Mouse (Mus musculus): ENCODE results near the gene Mast4.

The Mast4 gene

DNA sequence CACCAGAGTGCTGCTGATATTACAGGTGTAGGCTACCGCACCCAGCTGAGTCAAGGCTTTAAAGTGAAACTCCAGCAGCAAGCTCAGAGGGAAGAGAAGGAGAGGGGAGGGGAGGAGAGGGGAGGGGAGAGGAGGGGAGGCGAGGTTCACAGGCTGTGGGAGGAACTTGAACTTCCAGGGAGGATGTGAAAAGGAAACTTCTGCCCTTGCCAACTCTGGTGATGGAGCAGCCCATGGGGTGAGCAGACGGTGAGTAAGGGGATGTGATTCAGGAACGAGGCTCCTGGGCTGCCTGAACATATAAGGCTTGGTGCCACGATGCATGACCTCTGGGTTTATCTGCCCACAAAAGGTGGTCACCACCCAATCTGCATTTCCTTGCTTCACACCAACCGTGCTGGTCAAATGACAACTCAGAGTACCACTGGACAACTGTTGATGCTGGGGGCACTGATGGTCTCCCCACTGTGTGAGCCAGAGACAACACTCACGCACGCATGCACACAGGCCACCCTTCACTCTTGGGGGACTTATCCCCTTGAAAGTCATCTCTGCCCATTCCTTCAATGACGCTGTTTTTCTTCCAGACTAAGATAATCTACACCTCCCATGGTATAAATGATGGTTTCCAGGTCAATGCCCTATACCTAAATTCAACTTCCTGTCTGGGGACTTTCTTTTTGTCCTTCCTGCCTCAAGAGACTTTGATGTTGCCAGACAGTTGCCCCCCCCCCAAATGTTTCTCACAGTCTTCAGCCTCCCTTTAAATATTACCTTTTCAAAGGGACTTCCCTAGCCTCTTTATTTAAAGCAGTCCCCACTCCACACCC, 434.8 kb downstream of the Mast4 start:
- in situ Hi-C loops (cut with MboI, MseI), result loop anchor here in 1 of 2 experiments (25.0 kb wide), 1 partner anchor 812 kb away; no protein-coding TSS in a partner anchor

DNA sequence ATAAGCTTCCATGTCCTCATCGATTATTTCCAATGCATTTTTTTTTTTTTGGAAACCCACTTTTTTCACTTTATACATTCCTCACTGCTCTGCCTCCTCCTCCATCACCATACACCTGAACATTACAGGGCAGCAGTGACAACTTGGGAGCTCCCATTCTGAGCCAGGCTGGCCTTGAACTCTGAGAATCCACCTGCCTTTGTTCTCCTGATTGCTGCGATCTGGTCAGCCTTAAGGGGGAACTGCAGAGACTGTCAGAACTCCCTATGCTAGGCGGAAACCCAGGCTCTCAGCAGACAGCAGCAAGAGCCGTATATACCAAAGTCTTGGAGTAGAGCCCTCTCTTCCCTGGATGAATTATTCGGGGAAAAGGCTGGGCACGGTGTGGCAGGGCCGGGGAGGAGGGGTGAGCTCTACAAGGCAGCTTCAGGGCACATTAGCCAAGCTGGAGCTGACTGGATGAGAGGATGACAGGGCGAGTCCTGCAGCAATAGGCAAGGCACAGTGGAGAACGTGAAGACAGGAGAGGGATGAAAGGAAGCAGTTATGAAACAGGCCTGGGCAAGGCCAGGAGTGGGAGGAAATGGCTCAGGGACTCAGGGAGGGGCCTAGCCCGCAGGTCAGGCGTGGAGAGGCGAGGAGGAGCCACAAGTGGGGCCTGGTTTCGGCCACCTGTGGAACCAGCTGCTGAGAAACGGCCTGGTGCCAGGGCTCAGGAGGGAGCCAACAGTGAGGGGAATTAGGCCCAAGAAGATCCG, 435.7 kb downstream of the Mast4 start:
- in situ Hi-C loops (cut with MboI, MseI), result loop anchor here in 1 of 2 experiments (25.0 kb wide), 1 partner anchor 811 kb away; no protein-coding TSS in a partner anchor

DNA sequence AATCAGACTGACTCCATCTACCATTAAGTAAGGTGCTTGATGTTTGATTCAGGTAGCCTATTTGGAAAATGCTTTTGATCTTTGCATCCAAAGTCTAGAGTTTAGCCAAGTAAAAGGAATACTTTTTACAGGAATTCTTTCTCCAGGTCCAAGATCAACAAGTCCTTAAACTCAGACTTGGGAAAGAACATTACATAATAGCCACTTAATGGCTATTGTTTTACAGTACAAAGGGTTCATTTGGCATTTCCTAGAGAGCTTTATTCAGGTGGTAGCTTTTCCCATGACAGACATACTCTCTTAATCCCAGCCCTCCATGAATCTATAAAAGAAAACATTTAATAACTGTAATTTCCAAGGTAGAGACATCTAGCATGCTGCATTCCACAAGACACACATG, 438.0 kb downstream of the Mast4 start:
- in situ Hi-C loops (cut with MboI, MseI), result loop anchor here in 1 of 2 experiments (25.0 kb wide), 1 partner anchor 809 kb away; no protein-coding TSS in a partner anchor

GRCm38 (mm10) chr13:102895894-102896293, 438.4 kb downstream of the Mast4 start:
- in situ Hi-C loops (cut with MboI, MseI), result loop anchor here in 1 of 2 experiments (25.0 kb wide), 1 partner anchor 809 kb away; no protein-coding TSS in a partner anchor

- in situ Hi-C loops (cut with MboI, MseI), result loop anchor here in 1 of 2 experiments (25.0 kb wide), 1 partner anchor 807 kb away; no protein-coding TSS in a partner anchor
Measured at GRCm38 (mm10) chr13:102894287-102895234, 439.7 kb downstream of the Mast4 start.

GRCm38 (mm10) chr13:102892783-102893182, 441.5 kb downstream of the Mast4 start:
- in situ Hi-C loops (cut with MboI, MseI), result loop anchor here in 1 of 2 experiments (25.0 kb wide), 1 partner anchor 805 kb away; no protein-coding TSS in a partner anchor

DNA sequence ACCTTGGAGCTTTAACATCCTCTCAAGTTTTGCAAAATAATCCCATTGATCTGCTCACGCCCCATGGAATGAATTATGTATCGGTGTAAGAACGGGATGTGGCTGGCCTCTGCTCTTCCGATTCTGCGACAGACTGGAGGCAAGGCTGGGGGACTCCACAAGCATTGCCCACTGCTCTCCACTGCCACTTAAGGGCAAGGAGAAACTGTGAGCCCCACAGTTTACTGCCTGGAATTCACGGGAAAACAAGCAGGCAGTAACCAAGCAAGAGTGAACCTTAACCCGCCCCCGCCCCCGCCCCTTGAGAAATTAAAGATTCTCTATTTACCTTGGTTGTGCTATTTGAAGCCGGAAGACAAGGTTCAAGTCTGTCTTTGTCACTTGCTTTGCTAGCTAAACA, 444.3 kb downstream of the Mast4 start:
- in situ Hi-C loops (cut with MboI, MseI), result loop anchor here in 1 of 2 experiments (25.0 kb wide), 1 partner anchor 803 kb away; no protein-coding TSS in a partner anchor

DNA sequence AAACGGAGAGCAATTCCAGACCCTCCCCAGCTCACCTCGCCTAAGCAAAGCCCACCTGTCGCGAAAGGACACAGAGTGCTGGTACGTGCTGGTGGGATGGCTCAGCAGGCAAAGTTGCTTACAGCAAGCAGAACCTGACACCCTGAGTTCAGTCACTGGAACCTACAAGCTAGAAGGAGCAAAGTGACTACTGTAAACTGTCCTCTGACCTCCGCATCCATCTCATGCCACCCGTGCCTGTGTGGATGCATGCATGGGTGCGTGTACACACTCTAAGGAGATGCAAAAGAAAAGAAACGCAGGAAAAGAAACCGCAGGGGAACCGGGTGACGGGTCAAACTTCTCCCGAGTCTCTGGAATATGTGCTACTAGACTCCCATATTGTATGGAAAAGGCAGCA, 444.8 kb downstream of the Mast4 start:
- in situ Hi-C loops (cut with MboI, MseI), result loop anchor here in 1 of 2 experiments (25.0 kb wide), 1 partner anchor 802 kb away; no protein-coding TSS in a partner anchor

DNA sequence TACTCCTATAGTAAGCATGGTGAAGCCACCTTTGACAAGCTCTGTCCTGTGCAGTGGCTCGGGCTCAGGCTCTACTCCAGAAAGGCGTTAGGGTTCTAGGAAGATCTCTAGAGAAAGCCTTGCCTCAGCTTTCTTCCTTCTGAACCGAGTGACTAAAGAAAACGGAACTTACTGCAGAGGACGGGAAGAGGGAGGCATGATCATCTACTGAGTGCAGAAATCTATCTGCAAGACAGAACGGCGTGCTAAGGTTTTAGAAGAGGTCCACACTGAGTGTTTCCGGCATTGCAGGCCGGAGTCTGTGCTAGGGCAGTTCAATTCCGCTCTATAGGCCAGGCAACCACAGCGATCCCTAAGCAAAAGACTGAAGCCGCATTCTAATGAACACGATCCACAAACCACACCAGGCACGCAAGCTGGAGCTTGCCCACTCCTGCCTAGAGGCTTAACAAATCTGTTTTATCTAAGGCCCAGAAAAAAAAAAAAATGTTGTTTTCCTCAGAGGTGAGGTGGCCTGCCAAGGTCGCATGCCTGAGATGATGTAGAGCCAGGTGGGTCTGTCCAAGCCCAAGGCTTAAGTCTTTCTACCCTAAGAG, 445.3 kb downstream of the Mast4 start:
- in situ Hi-C loops (cut with MboI, MseI), result loop anchor here in 1 of 2 experiments (25.0 kb wide), 1 partner anchor 802 kb away; no protein-coding TSS in a partner anchor

DNA sequence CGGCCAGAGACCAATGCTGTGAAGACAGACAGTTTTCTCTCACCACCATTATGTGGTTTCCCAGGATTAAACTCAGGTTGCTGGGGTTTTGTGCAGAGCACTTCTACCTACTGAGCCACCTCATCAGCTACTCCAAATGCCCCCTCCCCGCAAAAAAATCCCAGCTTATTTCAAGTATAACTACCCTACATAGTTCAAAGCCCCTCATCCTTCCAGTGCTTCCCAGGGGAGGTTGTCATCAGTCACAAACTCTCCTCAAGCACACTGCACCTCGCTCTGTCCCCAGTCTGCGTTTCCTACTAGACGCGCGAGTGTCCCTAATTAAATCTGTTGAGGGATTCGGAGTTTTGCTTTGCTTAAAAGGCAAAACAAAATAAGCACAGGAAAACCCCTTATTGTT, 446.1 kb downstream of the Mast4 start:
- in situ Hi-C loops (cut with MboI, MseI), result loop anchor here in 1 of 2 experiments (25.0 kb wide), 1 partner anchor 801 kb away; no protein-coding TSS in a partner anchor

- in situ Hi-C loops (cut with MboI, MseI), result loop anchor here in 1 of 2 experiments (25.0 kb wide), 1 partner anchor 800 kb away; no protein-coding TSS in a partner anchor
Measured at GRCm38 (mm10) chr13:102887534-102887933, 446.8 kb downstream of the Mast4 start.

DNA sequence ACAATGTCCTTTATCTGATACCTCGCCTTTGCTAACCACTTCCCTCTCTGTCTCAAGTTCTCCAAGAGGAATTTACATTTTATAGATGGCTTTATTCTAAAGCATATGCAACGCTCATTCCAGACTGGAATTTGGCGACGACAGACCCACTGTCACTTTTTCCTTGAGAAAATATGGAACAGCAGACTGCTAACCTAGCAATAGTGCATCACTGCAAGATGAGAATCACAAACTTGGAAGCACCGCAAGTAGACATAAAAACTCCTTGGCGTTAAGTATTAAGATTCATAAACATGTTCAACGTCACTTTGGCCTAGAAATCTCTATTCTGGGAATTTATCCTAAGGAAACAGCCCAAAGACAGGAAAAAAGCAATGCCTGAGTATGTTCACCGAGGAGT, 447.5 kb downstream of the Mast4 start:
- in situ Hi-C loops (cut with MboI, MseI), result loop anchor here in 1 of 2 experiments (25.0 kb wide), 1 partner anchor 799 kb away; no protein-coding TSS in a partner anchor

- in situ Hi-C loops (cut with MboI, MseI), result loop anchor here in 1 of 2 experiments (25.0 kb wide), 1 partner anchor 799 kb away; no protein-coding TSS in a partner anchor
Measured at GRCm38 (mm10) chr13:102886147-102886546, 448.1 kb downstream of the Mast4 start.

DNA sequence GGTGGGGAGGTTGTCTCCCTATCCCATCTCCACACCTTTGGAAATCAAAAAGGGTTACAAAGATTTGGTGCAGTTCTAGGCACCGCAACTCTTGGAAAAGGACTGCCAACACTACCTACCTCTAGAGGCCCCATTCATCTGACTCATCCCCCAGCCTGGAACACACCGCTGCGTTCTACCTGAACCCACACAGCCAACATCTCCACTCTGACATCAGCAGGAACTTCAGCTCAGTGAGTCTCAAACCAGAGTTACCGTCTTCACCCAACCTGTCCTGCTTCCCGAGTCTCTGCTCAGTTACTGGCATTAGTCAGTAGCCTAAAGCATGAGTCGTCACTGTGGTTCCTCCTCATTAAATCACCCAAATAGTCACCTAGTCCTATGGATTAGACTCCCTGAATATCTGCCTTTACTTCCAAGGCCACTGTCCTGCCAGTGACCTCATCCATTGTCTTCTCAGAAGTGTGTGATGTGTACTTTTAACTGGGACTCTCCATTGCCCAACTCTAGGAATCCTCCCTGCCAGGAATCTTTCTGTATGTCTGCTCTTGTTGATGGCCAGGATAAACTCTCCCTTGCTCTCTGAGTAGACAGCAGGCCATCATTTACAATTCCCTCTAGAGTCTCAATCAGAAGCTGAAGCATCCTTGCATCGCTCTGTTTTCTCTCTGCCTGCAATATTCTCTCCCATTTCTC, 453.8 kb downstream of the Mast4 start:
- in situ Hi-C loops (cut with MboI, MseI), result loop anchor here in 1 of 2 experiments (25.0 kb wide), 1 partner anchor 793 kb away; no protein-coding TSS in a partner anchor

- in situ Hi-C loops (cut with MboI, MseI), result loop anchor here in 1 of 2 experiments (5.0 to 25.0 kb wide), 2 partner anchors 61 to 791 kb away; no protein-coding TSS in a partner anchor
Measured at GRCm38 (mm10) chr13:102878631-102879030, 455.7 kb downstream of the Mast4 start.

DNA sequence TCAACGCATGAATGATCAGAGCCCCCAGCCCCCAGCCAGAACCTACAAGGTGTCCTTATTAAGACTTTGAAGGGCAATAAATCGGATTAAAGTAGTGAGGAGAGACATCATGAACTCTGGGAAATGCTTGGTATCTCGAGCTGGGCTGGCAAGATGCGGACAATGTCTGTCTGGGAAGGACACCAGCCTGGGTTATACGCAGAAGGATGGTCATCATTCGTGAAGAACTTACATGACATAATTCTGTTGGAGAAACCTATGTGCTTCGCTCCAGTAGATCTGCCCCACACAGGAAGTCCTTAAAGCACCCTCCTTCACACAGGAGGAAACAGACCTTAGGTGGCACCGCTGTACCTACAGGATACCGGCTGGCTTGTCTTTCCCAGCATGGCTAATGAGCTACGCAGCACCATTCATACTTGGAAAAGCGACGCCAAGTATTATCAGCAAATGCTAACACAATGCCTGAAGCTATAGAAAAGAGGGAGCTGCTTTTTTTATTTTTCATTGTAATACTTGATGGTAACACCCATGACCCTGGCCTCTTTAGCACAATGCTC, 456.5 kb downstream of the Mast4 start:
- in situ Hi-C loops (cut with MboI, MseI), result loop anchor here in 1 of 2 experiments (5.0 to 25.0 kb wide), 2 partner anchors 61 to 791 kb away; no protein-coding TSS in a partner anchor

DNA sequence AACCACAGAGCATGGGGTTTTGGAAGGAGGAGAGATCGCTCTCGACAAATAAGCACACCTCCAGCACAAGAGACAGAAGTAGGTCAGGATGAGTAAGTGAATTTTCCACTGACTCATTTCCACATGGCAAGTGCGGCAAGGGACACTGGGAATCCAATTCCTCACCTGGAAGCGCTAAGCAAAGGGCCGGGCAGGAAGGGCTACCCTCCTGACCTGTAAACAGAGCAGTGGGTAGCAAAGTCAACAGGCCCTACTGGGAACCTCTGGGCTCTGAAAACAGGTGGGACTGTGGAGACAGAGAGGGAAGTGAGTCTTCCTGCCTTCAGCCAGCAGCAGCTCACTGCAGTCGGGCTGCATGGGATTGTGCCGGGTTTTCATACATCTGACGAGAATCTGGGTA, 457.1 kb downstream of the Mast4 start:
- in situ Hi-C loops (cut with MboI, MseI), result loop anchor here in 1 of 2 experiments (5.0 to 25.0 kb wide), 2 partner anchors 60 to 790 kb away; no protein-coding TSS in a partner anchor

DNA sequence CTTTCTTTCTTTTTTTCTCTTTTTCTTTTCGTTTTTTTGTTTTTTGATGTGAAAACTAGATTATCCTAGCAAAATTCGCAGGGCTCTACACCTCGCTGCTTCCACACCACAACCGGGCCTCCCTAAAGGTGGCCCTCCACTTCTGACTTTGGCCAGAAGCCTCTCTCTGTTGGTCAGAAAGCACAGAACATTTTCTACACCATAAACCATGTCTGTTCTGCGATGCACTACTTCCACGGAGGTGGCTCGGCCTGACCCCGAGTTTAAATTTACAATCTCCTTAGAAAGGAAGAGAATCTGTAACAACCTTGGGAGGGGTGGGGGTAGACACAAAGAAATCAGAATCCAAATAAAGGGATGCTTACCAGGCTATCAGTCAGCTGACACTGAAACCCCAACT, 458.8 kb downstream of the Mast4 start:
- in situ Hi-C loops (cut with MboI, MseI), result loop anchor here in 1 of 2 experiments (5.0 to 25.0 kb wide), 2 partner anchors 58 to 788 kb away; no protein-coding TSS in a partner anchor

Data from T-helper 17 cell (primary cell).